Mouse (Mus musculus) leukemia stem cell, adult 10-12 weeks (primary cell): Measurements from ENCODE around the gene Klra2. TPM values are rescaled to one million over a fixed set of nuclear protein-coding genes. Genes with fewer than 3 reads are reported as not detected.

Experiments used
- polyA plus RNA-seq: library from polyadenylated mRNA; stranded (reverse); fragments of >175 nt; gene quantifications from 2 replicates; pipeline ENCODE4 v1.2.3, GENCODE M21; 2012; ENCODE audit warnings: low replicate concordance

The Klra2 gene
- polyA plus RNA-seq = not detected in 2 replicates

GRCm38 (mm10) chr6:131247206-131247605 is at the start of gene Klra2:
Klra2 (minus strand) TSS chr6:131247362.

GRCm38 (mm10) chr6:131292991-131293788 is 46.0 kb upstream of the Klra2 start, which contains the start of gene Magohb:
Magohb (minus strand) TSS chr6:131293244.

Other genes with a start within 250 kb of the Klra2 start
- 0.20 and 1.2 TPM in 2 replicates for gene Magohb, start 45.9 kb upstream of the Klra2 start, polyA plus RNA-seq
- 0.07 TPM in 1 of 2 replicates, not detected in the other for gene Styk1, start 106.2 kb upstream of the Klra2 start, polyA plus RNA-seq
- 1,037 and 1,487 TPM in 2 replicates for gene Ybx3, start 141.1 kb upstream of the Klra2 start, polyA plus RNA-seq
- gene 5430401F13Rik, start 239.0 kb upstream of the Klra2 start, polyA plus RNA-seq = not detected in 2 replicates
- not detected in 2 replicates for gene Gm6619, start 239.0 kb upstream of the Klra2 start, polyA plus RNA-seq